Mouse (Mus musculus): ENCODE measurements around the gene Stt3a. TPM values are rescaled to one million over a fixed set of nuclear protein-coding genes. Genes with fewer than 3 reads are reported as not detected.

Gene Stt3a
- polyA plus RNA-seq (2017; shearing (Covaris generic)) = 100 to 1,000 TPM; 210 to 212 TPM

GRCm38 (mm10) chr9:36767203-36768143 lies at the start of gene Stt3a:
Gene Stt3a, minus strand, starts transcription at chr9:36767679.

GRCm38 (mm10) chr9:36796781-36797555 lies 29.5 kb upstream of the Stt3a start, which contains the start of gene Ei24:
Gene Ei24, minus strand, starts transcription at chr9:36797393.

GRCm38 (mm10) chr9:36727034-36727755 lies 40.3 kb downstream of the Stt3a start, which contains the start of gene Chek1:
Gene Chek1, minus strand, starts transcription at chr9:36727065.

GRCm38 (mm10) chr9:36692920-36693319 lies 74.6 kb downstream of the Stt3a start, which contains the start of gene Acrv1:
Gene Acrv1, plus strand, starts transcription at chr9:36693220.

Other genes with a start within 250 kb of the Stt3a start
- gene Gm5615, start 225.7 kb downstream of the Stt3a start, polyA plus RNA-seq (2017; shearing (Covaris generic)) = not detected
- gene Gm17689, start 185.0 kb downstream of the Stt3a start, polyA plus RNA-seq (2017; shearing (Covaris generic)) = not detected
- not detected for gene A630095E13Rik, start 124.3 kb downstream of the Stt3a start, polyA plus RNA-seq (2017; shearing (Covaris generic))
- not detected for gene Acrv1, start 74.5 kb downstream of the Stt3a start, polyA plus RNA-seq (2017; shearing (Covaris generic))
- gene Chek1, start 40.6 kb downstream of the Stt3a start, polyA plus RNA-seq (2017; shearing (Covaris generic)) = 1 to 10 TPM; 6.1 to 7.4 TPM
- 10 to 100 TPM; 62.3 to 68.5 TPM for gene Ei24, start 29.7 kb upstream of the Stt3a start, polyA plus RNA-seq (2017; shearing (Covaris generic))
- under 1 TPM in 1 of 2 experiments, not detected in 1; 0.60 TPM for gene Fez1, start 54.2 kb upstream of the Stt3a start, polyA plus RNA-seq (2017; shearing (Covaris generic))